Mouse (Mus musculus) spleen, postnatal 36 days (tissue): Measurements from ENCODE around the gene Mosmo.
A peak's percentile ranks its signal among the peaks of the same experiment; 100 is the strongest.
"Not testable (repeated sequence)": the region's sequence is repeated elsewhere in the genome, so short reads cannot be mapped to it uniquely, and the experiment has no call there.

Experiments used
- DNase-seq, 2 experiments: peaks; one replicate each; pipeline ENCODE4 v3.0.0; 2022; ENCODE audit warnings: low spot score in 2 of 2, mixed read lengths in 1 of 2

Gene Mosmo

DNA sequence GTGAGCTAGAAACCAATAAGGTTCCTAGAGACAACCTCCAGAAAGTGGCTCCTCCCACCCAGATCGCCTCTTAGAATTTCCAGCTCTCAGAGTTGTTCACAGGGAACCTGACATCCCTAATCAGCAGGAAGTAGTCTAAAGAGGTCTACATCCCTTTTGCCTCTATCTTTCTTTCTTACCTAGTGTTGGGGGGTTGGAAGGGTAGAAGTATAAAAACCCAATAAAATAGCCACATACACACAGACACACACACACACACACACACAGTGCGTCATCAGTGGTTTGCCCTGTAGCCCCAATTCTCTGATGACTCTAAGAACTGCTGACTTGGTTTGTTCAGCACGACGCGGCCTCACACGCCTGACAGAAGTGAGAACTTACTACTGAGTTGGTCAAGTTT is 22.2 kb downstream of the Mosmo start:
- no peak for DNase-seq

GRCm38 (mm10) chr7:120703888-120704287 is 26.5 kb downstream of the Mosmo start:
- no peak for DNase-seq

DNA sequence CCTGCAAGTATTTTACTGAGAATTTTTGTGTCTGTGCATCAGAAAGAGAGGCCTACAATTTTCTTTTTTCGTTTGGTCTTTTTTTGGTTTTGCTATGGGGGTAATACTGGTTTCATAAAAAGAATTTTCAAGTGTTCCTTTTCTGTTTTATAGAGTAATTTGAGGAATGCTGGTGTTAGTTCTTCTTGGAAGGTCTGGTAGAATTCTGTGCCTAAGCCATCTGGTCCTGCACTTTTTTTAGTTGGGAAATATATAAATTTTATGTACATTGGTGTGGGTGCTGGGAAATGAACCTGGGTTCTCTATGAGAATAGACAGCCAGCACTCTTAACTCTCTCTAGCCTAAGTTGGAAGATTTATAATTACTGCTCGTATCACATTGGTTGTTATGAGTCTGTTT is 34.7 kb downstream of the Mosmo start:
- DNase-seq = no peak

DNA sequence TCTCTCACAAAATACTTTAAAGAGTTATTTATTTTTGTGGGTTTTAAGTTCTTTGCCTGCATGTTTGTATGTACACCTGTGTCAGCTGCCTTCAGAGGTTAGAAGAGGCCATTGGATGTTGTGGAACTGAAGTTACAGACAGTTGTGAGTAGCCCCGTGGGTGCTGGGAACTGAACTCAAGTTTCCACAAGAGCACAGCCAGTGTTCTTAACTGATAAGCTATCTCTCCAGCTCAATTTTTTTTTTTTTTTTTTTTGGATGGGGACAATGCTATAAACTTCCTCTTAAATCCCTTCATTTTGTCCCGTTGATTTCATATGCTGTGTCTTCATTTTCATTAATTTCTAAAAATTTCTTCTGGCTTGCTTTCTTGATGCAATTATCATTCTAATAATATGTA is 35.8 kb downstream of the Mosmo start:
- DNase-seq = no peak

DNA sequence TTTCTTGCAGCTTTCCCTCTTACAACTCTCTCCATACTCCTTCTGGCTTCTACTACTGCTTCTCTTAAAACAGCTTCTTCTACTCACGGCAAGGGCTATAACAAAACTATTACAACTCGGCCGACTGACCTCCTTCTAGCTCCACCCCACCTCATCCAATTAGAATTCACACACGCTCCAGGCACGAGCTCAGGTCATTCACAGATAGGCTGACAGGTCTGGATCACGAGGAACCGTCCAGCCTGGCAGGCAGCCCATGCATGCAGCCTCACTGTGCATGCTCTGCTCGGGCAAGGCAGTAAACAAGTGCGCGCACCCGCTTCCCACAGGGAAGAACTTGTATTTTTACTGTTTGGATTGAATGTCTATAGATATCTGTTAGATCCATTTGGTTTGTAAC is 36.5 kb downstream of the Mosmo start:
- DNase-seq = not testable (repeated sequence)

GRCm38 (mm10) chr7:120717261-120717660 is 39.8 kb downstream of the Mosmo start:
- no peak for DNase-seq

DNA sequence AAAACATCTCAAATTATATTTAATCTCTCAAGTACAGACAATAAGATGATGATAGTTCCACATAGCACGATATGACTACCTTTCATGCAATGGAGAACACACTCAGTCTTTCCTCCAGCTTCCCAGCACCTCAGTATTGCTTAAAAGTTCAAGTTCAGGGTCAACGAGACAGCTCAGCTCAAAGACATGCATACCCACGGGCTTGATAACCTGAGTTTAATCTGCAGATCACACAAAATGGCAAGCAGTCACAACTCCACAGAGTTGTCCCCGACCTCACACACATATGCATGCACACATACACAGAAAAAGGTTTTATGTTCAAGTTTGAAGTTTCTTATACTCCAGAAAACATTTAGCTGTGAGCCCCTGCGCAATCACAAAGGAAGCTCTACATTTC is 43.6 kb downstream of the Mosmo start:
- DNase-seq = no peak

DNA sequence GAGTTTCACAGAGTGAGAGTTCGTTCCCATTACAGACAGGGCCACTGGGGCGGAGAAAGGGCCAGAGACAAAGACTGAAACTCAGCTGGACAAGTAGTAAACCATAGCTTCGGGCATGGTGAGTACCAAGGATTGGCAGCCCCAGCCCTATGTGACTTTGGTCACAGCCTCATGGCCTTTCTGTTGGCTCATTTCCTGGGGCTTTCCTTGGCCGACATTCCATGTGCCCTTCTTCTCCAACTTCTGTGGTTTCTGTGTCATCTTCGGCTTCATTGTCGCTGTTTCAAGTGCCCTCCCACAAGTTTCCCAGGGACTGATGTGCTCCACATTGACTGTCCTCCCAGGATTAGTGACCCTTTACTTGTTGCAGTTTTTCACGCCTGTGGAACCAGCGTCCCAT is 44.0 kb downstream of the Mosmo start:
- no peak for DNase-seq

DNA sequence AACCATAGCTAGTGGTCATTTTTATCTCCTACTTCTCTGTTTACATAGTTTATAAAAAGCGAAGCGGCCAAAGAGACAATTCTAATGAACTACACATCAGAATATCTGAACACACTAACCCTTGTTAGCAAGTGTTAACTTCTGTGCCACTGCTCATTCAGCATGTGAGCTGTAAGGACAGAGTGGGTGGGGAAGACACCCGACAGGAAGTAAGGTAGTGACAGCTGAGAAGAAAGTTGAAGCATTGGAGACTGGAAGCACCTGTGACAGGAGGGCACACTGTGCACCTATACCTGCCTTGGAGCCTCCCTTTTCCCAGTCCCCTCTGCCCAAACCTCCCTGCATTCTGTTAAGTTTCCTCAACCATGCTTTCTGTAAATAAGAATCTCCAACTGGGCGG is 44.6 kb downstream of the Mosmo start:
- DNase-seq = no peak

- DNase-seq = no peak
Observed at GRCm38 (mm10) chr7:120722839-120723278, 45.4 kb downstream of the Mosmo start.

DNA sequence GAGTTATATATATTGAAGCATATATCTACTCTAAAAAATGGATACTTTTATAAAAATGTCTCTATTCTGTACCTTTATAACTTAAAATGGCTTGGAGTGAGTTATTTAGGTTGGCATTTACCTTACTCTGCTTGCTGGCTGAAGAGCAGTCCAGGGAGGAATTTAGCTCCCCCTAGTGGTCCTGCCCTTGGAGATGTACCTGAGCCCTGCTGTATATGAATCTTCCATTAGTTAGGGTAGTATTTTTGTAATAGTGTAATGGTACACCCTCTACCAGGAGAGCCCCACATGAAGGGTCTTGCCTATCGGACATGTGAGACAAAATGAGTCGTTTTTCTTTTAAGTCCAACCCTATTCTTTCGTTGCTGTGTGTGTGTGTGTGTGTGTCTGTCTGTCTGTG is 50.2 kb downstream of the Mosmo start:
- peak; percentile 44 to 45 for DNase-seq

- DNase-seq = no peak
Observed at GRCm38 (mm10) chr7:120729635-120730034, 52.2 kb downstream of the Mosmo start.

DNA sequence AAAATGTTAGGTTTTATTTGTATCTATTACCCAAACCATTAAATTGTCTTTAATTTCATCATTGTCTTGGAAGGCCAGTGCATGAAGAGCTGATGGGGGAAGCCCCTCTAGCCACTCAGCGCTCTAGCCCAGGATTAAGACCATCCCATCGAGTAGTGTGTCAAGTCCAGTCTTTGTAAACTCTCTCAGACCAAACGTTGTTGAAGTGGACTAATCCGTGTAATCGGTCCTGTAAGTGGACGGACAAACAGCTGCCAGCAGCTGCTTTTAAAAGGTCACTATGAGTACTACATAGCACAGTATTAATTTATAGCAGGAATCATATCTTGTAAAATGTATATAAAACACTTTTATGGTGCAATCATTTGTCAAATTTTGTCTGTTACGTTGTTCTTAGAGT is 55.5 kb downstream of the Mosmo start:
- no peak for DNase-seq

- DNase-seq = no peak
Observed at GRCm38 (mm10) chr7:120739018-120739417, 61.6 kb downstream of the Mosmo start, which contains the start of gene Vwa3a. Gene Vwa3a (plus strand): TSS chr7:120739318.

- no peak for DNase-seq
Observed at GRCm38 (mm10) chr7:120739558-120740101, 62.2 kb downstream of the Mosmo start.

- no peak for DNase-seq
Observed at GRCm38 (mm10) chr7:120743366-120744351, 66.2 kb downstream of the Mosmo start.

GRCm38 (mm10) chr7:120744606-120745005 is 67.2 kb downstream of the Mosmo start:
- DNase-seq = no peak

DNA sequence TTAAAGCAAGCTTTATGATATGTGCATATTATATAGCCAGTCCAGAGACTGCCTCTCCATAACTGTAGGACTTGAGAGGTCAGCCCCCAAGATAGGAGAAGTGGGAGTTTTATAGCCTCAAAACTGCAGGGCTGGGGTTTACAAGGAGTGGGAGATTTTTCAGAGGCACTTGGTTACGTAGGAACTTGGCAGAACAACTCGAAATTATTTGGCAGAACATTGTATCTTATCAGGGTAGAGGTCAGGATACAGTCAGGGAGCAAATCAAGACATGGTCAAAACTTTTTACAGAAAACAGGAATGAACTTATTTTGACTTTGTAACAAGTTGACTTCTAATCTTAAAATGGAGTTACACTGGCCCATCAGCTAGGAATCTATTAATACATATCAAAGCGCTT is 68.6 kb downstream of the Mosmo start:
- no peak for DNase-seq

GRCm38 (mm10) chr7:120746821-120747220 is 69.4 kb downstream of the Mosmo start:
- DNase-seq = no peak

- DNase-seq = no peak
Observed at GRCm38 (mm10) chr7:120748478-120748877, 71.1 kb downstream of the Mosmo start.

GRCm38 (mm10) chr7:120751330-120751729 is 73.9 kb downstream of the Mosmo start:
- no peak for DNase-seq

- DNase-seq = no peak
Observed at GRCm38 (mm10) chr7:120751906-120752305, 74.5 kb downstream of the Mosmo start.

DNA sequence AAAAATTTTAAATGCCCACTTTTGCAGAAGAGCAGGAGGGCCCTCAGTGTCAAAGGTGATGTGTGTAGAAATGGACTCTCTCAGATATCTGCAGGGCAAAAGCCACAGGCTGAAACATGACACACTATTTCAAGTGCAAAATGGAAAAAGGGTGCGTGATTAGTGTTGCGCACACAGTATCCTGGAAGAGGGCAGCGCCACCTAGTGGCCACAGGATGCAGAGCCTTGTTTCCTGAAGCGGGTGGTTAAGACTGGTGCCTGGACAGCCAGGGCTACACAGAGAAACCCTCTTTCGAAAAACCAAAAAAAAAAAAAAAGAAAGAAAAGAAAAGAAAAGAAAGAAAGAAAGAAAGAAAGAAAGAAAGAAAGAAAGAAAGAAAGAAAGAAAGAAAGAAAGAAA is 77.3 kb downstream of the Mosmo start:
- DNase-seq = peak; percentile 44 to 58
